Mouse (Mus musculus) natural killer cell, adult 2 months (primary cell): ENCODE measurements around the gene Clmn.

ENCODE experiments used
- DNase-seq, 2 experiments: peaks; one replicate each; pipeline ENCODE4 v3.0.0; 2022; ENCODE audit warnings: low spot score in 2 of 2

Gene Clmn

DNA sequence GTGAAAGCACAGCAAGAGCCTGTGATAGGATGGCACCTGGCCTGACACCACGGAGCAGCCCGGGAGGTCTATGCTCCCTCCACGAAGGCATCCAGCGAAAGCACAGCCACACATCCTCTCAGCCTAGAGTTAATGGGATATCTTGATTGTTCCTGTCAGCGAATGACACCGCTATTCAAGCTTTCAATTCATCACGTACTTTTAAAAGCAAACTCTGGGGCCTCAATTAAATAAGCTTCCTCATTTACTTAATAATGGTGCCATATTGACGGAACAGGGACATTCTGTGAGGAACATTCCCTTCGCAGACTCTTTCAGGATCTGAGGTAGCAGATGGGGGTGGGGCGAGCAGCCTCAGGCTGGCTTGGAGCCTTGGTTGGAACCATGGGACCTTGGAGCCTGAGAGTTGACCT, 14.7 kb upstream of the Clmn start:
- no peak for DNase-seq

DNA sequence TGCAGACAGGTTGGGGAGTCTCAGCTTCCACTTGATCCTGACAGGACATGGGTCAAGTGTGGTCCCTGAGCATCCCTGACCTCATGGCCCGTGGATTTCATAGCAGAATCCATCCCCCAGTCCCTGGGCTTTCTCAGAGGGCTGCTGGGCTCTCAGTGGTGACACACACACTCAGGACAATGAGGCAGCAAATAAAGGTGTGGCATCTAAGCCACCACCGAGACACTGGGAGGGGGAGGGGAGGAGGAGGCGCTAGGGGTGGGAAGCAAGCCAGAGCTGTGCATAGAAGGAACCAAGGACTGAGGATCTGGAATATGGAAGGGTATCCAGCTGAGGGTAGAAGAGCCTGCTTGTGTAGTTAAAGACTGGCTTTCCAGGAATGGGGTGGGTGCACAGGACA, 11.2 kb upstream of the Clmn start:
- DNase-seq, result no peak

DNA sequence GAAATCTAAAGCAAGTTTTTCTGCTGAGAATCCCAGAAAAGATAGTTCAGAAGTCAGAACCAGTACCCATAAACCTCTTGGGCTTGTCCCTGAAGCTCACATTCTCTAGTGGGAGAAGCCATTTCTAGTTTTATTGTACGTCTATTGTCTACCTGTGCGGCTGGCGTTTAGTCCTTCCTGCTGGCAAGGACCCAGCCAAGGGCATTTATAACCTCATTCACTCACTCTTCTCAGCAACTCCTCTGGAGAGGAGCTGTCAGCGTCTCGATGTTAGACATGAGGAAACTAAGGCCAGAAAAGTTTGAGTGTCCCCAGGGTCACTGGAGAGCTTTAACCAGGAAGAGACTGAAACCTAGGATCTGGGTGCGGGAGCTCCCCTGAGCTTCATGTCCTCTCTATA, 7.1 kb upstream of the Clmn start:
- DNase-seq, result no peak

DNA sequence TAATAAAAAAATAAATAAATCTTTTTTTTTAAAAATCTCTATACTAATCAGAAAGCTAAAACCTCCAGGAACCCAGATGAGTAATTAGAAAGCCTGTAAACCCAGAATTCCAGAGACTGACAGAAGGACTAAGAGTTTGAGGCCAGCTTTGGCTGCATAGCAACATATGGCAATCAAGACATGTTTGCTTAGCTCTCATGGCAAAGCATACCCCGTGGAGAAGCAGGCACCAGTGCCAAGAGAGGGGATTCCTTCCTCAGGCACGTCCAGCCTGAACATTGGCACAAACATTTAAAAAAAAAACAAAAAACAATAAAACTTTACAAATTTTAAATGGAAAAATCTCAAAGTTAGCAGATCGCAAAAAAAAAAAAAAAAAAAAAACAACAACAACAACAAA, 4.9 kb upstream of the Clmn start:
- DNase-seq, result no peak

DNA sequence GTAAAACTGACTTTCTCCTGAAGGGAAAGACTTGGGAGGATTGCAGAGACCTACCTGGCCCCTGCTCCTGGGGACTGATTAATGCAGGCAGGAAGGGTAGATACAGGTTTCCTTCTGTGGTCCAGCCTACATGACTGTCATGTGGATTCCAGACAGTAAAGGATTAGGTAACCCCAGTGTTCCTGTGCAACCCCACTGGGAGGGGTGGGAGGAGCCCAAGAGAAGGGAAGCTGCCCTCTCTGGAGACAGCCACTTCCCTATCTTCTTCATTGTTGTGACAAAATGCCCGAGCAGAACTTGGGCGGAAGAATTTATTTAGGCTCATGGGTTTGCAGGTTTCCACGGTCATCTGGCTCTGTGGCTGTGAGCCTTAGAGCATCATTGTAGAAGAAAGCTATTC, 3.6 kb upstream of the Clmn start:
- no peak for DNase-seq

DNA sequence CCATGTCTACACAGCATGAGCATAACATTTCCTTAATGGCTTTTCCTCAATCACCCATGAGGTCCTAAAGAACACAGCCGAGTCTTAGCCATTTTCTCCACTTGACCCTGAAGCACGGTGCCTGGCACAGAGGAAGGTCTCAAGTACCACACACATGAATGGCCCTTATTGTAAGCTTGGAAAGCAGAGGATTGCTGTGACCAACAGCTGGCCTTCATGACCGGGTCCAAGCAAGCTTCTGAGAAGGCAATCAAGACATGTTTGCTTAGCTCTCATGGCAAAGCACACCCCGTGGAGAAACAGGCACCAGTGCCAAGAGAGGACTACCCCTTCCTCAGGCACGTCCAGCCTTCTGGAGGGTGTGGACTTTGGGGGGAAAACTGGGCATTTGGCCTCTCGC, 3.0 kb upstream of the Clmn start:
- DNase-seq, result no peak

DNA sequence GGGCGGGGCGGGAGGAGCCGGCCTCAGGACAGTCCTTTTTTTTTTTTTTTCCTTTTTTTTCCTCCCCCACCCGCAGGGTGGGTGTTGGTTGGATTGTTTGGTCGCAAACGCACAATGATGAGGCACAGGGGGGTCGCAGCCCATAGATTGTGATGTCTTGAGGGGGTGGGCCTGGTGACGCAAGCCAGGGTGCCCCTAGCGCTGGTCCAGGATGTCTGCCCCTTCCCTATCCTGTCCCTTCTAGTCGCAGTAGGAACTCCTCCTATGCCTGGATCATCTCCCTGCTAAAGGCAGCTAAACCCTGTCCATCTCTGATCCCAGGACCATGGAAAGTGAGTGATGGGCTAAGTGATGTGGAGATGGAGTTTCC, 275 bp upstream of the Clmn start:
- no peak for DNase-seq

DNA sequence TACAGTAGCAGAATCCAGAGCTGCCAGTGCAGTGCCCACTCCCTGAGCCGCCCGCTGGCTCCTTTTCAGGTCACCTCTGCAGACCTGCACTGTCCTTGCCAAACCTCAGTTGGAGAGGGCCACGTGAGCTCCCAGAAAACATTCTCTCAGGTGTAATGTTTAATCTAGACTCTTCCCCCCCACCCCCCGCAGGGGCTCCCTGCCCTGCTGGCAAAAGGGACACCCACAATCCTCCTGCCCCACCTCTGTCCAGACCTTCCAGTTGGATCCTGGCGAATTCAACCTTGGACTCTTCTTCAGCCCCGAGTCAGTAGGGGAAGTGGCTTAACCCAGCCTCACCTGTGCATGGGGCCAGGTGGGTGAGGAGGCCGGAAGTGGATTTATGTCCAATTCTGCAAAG, 1.2 kb downstream of the Clmn start:
- DNase-seq, result no peak

DNA sequence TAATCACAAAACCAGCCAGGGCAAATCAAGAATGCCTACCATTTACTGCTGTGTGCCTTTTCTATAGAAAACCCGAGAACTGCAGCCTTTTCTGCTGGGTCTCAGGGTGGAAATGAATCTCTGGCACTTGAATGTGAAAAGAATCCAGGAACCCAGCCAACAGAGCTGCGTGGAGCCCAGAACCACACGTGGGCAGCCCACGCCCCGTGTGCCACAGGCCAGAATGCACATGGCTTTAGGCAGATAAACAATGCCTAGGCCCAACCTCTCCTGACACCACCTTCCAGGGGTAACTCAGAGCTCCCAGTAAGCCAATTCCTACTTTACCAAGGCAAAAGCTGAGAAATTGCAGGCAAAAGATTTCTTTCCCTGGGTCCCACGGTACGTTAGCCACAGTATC, 5.7 kb downstream of the Clmn start:
- no peak for DNase-seq

DNA sequence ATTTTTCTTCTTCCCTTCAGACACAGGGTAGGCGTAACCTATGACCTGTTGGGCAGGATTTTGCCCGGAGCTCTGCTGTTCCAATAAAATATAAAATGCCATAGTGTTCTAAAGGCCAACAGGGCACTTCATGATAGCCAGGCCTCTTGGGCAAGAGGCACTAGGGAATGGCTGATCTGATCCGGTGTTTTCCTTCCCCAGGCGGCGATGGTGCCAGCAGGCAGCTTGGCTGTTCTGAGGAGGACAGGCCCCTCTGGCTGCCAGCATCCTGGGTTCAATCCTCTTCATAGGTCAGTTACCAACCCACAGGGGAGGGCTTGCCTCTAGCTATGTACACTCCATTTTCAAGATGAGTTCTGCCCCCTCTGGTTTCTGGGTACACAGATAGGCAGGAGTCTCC, 6.1 kb downstream of the Clmn start:
- no peak for DNase-seq

DNA sequence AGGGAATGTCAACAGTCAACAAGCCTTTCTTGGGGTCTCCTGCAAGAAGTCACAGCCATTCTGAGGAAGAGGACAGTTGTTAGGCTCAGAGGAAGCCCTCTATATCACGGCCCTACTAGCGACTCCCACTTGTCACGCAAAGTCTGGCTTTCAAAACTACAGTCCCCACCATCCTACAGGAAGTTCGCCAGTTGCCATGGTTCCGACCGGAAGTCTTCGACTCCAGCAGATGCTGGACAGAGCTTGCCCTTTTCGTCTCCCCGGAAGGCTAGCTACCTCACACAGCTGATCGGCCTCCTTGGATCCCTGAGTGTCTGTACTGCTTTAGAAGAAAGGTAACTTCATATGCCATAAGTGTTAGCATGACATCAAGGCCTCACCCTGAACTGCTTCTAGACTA, 7.3 kb downstream of the Clmn start:
- DNase-seq, result no peak

DNA sequence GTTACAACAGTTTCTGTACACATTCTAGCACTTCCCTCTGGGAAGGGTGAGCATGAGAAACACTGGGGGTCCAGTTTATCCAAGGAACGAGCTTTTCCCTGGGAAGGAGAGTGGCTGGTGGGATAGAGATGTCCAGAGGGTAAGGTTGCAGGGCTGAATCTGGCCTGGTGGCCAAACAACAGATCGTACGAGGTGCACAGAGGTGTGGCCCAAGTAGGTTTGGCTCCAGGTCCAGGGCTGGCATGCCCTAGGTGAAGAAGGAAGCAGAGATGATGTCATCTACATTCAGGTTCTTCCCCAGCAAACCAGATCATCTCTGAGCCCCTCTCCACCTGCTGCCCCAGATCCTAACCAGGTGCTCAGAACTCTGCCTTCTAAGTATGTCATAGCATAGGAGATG, 8.3 kb downstream of the Clmn start:
- DNase-seq, result no peak

DNA sequence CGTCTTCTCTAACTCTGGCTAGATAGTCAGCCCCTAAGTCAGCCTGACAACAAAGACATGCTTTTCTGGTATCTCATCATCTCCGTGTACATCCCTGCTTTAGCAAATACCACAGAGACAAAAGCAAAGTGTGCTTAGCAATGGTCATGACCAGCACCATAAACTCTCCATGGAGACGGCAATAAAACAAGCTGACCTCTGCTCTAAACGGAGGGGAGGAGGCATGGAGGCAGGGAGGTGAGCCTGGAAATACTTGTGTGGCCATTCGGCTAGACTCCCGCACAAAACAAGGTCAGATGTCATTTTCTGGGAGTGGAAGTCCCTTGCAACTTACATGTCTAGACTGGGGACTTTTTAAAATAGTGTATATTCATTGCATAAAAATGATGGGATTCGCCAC, 9.3 kb downstream of the Clmn start:
- DNase-seq, result no peak

DNA sequence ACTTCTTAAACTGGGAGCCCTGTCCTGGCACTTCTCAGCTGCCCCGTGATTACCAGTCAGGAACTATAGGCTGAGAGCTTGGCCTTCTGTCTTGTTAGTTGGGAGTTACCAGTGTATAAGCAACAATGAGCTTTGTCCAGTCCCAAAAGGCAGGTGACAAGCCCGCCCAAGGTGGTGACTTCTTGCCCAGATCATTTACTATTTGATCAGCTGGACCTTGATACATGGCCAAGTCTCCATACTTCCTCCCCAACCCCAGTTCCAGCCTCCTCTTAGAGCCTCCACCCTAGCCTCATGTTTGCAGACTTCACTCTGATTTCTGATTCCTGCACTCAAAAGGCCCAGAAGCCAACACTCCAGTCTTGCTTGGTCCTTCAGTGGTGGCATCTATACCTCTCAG, 10.1 kb downstream of the Clmn start:
- no peak for DNase-seq

DNA sequence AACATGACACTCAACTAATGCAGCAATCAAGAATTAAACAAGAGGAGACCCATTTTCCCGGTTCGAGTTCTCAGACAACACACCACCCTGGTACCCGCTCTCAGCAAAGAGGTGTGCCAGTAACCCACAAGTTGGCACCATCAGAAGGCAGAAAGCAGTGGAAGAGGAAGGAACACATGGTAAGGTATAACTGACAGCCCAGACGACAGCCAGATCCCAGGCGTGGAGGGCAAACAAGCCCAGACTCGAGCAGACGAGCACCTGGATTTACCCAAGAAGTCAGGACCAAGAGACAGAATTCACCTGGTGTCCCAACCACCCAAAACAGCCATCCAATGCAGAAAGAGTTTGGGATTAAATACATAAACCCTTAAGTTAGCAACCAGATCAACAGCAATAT, 11.5 kb downstream of the Clmn start:
- no peak for DNase-seq

DNA sequence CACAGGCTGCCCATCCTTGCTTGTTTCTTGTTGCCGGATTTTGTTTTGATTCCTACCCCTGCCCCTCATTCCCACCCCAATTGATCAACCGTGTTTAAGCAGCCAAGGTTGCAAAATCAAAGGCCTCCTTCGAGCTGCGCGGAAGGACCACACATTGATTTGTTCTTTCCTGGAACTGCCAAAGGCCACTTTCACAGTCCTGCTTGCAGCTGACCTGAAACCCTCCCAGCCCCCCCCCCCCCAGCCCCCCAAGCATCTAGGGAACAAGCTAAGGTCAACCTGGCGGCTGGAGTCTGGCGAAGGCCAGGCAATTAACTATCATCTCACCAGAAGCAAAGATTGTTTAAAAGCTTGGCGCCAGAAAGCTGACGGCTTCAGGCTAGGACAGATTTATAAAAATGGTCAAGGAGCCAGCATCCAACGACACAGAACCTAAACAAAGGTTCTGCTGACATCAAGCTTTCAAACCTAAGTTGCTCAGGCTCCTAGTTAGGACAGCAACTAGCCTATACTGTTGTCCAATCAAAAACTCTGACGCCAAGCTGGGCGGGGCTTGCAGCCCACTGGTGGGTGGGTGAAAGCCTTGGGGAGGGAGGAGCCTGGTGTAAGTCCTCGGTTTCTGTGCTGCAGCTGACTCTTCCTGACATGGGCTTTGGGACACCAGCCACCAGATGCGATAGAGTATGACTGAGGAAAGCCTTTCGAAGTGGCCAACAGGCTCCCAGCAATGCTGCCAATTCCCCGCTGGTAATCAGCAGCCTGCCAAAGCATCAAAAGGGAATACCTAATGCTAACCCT, 13.0 kb downstream of the Clmn start:
- no peak for DNase-seq

DNA sequence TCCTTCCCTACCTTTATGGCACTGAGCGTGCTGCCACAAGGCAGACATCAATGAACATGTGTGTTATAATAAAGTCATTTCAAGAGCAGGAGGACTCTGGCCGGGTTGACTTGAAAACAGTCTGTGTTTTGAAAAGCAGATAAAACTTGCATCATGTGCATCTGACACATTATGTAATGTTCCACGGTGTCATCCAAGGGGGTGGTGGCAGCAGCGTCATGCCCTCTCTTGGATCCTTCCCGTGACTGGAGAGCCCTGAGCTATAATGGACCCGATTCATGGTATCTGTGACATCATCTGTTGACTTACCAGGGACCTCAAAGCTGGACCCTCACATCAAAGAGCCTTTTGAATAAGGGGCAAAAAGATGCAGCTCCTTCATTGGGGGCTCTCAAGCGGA, 14.8 kb downstream of the Clmn start:
- DNase-seq, result no peak

DNA sequence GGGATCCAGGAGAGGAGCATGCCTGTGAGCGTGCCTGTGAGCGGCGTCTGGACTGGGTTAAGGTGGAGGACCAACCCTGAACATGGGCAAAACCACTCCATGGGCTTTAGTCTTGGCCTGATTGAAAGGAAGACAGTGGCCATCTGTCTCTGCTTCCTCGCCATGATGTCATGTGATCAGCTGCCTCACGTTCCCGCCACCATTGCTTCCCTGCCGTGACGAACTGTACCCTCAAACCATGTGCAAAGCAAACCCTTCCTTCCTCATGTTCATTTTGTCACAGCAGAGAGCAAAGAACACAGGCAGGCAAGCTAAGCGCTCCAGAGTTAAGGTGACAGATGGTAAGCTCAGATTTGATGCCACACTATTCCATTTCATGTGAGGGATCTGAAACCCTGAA, 16.2 kb downstream of the Clmn start:
- no peak for DNase-seq

DNA sequence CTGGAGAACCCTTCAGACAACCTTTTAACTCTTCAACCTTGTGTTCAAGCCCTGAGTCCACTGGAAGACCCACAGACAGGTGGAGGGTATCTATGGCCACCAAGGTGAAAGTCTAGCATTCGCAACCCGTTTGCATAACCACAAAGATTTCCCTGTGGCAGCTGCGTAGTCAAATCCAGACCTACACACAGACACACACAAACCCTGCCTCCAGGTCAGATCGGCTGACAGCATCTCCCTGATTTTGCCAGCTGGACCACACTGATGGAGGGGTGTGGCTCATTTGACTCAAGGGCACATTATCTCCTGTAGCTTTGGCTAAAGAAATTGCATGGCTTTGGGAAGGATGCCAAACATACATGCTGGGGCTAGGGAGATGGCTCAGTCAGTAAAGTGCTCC, 17.6 kb downstream of the Clmn start:
- DNase-seq, result no peak

DNA sequence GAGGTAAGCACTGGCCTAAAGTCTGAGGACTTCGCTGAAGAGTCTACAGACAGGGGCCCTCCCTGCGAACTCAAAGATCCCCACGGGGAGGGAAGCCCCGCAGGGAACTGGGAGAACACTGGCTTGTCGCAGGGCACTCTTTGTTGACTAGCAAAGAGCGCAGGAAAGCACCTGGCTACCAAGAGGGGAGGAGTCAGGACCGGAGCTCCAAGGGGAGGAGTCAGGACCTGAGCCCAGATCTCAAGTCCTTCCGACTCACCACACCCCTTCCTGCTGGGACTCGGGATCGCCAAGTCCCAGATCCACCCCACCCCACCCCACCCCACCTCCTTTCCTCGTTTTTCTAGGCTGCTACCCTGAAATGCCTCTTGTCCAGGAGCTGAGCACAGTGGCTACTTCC, 19.2 kb downstream of the Clmn start:
- no peak for DNase-seq

DNA sequence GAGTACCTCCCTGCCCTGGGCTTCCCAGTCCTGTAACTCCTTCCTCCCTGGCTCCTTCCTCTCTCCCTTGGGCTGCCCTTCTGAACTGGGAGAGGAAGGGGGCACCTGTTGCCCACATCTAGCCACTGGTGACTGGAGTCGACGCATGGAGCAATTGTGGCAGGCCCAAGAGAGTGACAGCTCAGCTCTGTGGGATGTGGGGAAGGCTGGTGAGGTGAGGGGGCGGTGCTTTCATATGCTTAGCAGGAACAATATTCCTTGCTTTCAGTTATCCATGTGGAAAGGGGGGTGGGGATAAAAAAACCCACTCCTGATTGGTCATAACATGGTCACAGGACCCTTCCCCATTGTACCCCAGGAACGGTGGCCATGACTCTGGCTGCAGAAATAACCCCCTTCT, 19.9 kb downstream of the Clmn start:
- DNase-seq, result no peak

DNA sequence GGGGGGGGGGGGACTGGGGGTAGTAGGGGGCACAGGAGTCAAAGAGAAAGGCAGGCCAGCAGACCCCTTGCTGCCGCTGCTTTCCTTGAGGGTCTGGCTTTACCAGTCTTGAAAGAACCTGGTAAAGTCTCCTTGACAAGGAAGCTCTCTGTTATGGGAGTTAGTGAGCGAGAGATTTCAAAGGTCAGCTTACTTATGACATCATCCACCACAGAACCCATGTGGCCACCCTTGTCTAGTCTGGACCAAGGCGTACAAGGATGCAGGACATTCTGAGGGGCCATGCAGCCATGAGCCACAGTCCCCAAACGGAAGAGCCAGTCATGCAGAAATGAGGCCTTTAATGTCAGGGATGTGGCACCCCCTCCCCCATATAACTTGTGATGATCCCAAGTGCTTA, 20.6 kb downstream of the Clmn start:
- no peak for DNase-seq

DNA sequence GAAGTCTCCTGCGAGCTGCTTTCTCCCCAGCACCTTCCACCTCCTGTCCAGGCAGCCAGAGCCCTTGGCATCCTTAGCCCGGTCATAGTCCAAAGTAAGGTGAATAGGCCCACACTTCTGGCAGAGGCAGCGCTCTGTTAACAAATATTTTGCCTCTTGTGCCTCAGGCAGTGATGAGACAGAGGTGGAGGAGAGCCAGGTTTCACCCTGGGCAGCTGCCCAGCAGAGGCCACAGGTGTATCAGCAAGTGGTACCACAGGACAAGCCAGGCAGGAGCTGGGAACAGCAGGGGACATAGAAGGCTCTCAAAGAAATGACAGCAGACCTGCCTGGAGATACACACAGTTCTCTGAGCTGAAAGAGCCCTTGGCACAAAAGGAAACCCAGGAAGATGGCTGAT, 23.6 kb downstream of the Clmn start:
- DNase-seq, result no peak

DNA sequence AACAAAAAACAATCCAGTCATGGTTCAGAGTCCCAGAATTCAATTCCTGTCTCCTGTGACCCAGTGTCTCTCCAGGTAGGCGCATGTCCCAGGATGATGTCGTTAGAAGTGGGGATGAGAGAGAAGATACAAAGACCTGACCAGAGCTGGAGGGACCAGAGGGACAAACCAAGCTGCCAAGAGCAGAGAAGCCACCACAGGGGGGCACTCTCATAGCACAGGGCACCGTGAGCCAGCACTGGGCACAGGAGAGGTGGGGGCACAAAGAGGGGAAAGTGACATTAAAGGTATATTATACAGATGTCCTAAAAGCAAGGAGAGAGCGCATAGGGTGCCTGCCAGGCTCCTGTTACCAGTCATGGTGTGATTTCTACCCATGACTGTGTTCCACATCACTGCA, 25.9 kb downstream of the Clmn start:
- no peak for DNase-seq

DNA sequence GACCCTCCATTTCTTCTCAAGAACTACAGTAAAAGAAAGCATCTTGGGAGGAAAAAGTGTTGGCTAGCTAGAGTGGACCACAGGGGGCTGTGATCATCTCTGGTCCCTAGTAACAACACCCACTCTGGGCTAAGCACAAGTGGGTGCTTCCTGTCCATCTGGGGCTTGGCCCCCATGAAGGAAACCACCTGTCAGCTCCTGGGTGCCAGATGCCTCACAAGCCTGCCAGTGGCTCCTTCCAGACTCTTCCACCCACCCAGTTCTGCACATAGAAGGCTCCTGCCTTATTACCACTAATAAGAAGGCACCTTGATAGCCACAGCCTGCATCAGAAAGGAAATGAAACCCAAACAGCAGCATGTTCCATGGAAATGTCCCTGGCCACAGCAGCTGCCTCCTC, 26.4 kb downstream of the Clmn start:
- DNase-seq, result no peak
